Mouse (Mus musculus) myocyte (in vitro differentiated cells): Measurements from ENCODE around the gene Bad. TPM values are rescaled to one million over a fixed set of nuclear protein-coding genes. Genes with fewer than 3 reads are reported as not detected.
A peak's percentile ranks its signal among the peaks of the same experiment; 100 is the strongest.

Experiments
- H3K27me3 ChIP-seq: one replicate; pipeline ENCODE4 v1.6.1; 2011; ENCODE audit not compliant: control insufficient read depth, insufficient read depth, insufficient read length
- H3K36me3 ChIP-seq: one replicate; pipeline ENCODE4 v1.6.1; 2011; ENCODE audit not compliant: control insufficient read depth, insufficient read depth
- H3K4me2 ChIP-seq: one replicate; pipeline ENCODE4 v1.6.1; 2011; ENCODE audit warnings: low read depth, control low read depth
- H3K4me3 ChIP-seq: one replicate; pipeline ENCODE4 v1.5.1; 2011; ENCODE audit warnings: mild to moderate bottlenecking, control low read depth, moderate library complexity
- H3K79me2 ChIP-seq: one replicate; pipeline ENCODE4 v1.6.1; 2011; ENCODE audit not compliant: control insufficient read depth, insufficient read depth
- H3ac ChIP-seq: one replicate; pipeline ENCODE4 v1.6.1; 2011; ENCODE audit not compliant: control insufficient read depth, insufficient read length
- CEBPB ChIP-seq: IDR thresholded peaks from 2 replicates; pipeline ENCODE4 v1.6.1; 2011; ENCODE audit warnings: mild to moderate bottlenecking, moderate library complexity; ENCODE audit not compliant: poor library complexity, insufficient read depth, severe bottlenecking
- E2F4 ChIP-seq: IDR thresholded peaks from one replicate; pipeline ENCODE4 v1.6.1; 2011; ENCODE audit warnings: mild to moderate bottlenecking, control low read depth, moderate library complexity; ENCODE audit not compliant: insufficient read depth
- MAX ChIP-seq: IDR thresholded peaks from one replicate; pipeline ENCODE4 v1.6.1; 2011; ENCODE audit warnings: low read depth, mild to moderate bottlenecking, control low read depth
- MYOD1 ChIP-seq, 3 experiments: IDR thresholded peaks; one replicate each; pipeline ENCODE4 v1.6.1; 2011; ENCODE audit warnings: control low read depth in 2 of 3, low read depth in 2 of 3, mild to moderate bottlenecking in 2 of 3, moderate library complexity in 1 of 3; ENCODE audit not compliant: insufficient read length in 2 of 3, control insufficient read depth in 1 of 3
- MYOG ChIP-seq, 3 experiments: IDR thresholded peaks; one replicate each; pipeline ENCODE4 v1.6.1; 2011; ENCODE audit warnings: control low read depth in 2 of 3, low read depth in 2 of 3, mild to moderate bottlenecking in 2 of 3; ENCODE audit not compliant: insufficient read length in 2 of 3, control insufficient read depth in 1 of 3, insufficient read depth in 1 of 3
- POLR2A ChIP-seq: IDR thresholded peaks from one replicate; pipeline ENCODE4 v1.6.1; 2011; ENCODE audit warnings: low read depth, mild to moderate bottlenecking, control low read depth, moderate library complexity; ENCODE audit not compliant: insufficient read length
- POLR2AphosphoS2 ChIP-seq: IDR thresholded peaks from one replicate; pipeline ENCODE4 v1.6.1; 2011; ENCODE audit warnings: low read depth, control low read depth; ENCODE audit not compliant: insufficient read length
- REST ChIP-seq: IDR thresholded peaks from one replicate; pipeline ENCODE4 v1.6.1; 2011; ENCODE audit warnings: mild to moderate bottlenecking, control low read depth, moderate library complexity; ENCODE audit not compliant: insufficient read depth, insufficient read length
- SRF ChIP-seq: IDR thresholded peaks from one replicate; pipeline ENCODE4 v1.6.1; 2011; ENCODE audit warnings: low read depth; ENCODE audit not compliant: control insufficient read depth, insufficient read length
- TCF12 ChIP-seq: IDR thresholded peaks from one replicate; pipeline ENCODE4 v1.6.1; 2011; ENCODE audit warnings: mild to moderate bottlenecking, control low read depth; ENCODE audit not compliant: poor library complexity, insufficient read depth, severe bottlenecking
- TCF3 ChIP-seq: IDR thresholded peaks from one replicate; pipeline ENCODE4 v1.6.1; 2011; ENCODE audit warnings: low read depth, control low read depth; ENCODE audit not compliant: insufficient read length
- USF1 ChIP-seq: IDR thresholded peaks from one replicate; pipeline ENCODE4 v1.6.1; 2011; ENCODE audit warnings: low read depth, mild to moderate bottlenecking, control low read depth, moderate library complexity
- polyA plus RNA-seq: library from polyadenylated mRNA; unstranded; fragments of >200 nt; fragmentation: generic; extraction: Trizol; gene quantifications from one replicate; pipeline ENCODE4 v1.2.1, GENCODE M21; 2012; ENCODE audit warnings: missing spikeins

Bad gene
- polyA plus RNA-seq, 1 experiment: 76.1 TPM

- H3K79me2 ChIP-seq: peaks cover 10% of the 10 kb centered on the region
- no peak overlapping the region for H3ac ChIP-seq
- no peak overlapping the region for H3K4me2 ChIP-seq
- no peaks in the 10 kb centered on the region for H3K36me3 ChIP-seq
- H3K27me3 ChIP-seq: no peaks in the 10 kb centered on the region
- TF ChIP-seq MYOD1 (IDR thresholded peaks at IDR 0.05; ENCODE audit: control insufficient read depth in 1 of 3, insufficient read length in 2 of 3, low read depth in 2 of 3) (no peak), POLR2AphosphoS2 (no peak)
- H3K4me3 ChIP-seq: no peak overlapping the region
Measured at GRCm38 (mm10) chr19:6903031-6903430, 38.6 kb upstream of the Bad start.

GRCm38 (mm10) chr19:6904846-6905245, 36.8 kb upstream of the Bad start:
- Histone ChIP-seq H3K4me3 (no peak overlapping the region), H3K36me3 (no peaks in the 10 kb centered on the region), H3K79me2 (peaks cover 22% of the 10 kb centered on the region), H3K4me2 (no peak overlapping the region), H3K27me3 (no peaks in the 10 kb centered on the region), H3ac (no peak overlapping the region)
- TF ChIP-seq CEBPB: no peak
- TF ChIP-seq SRF: no peak
- TF ChIP-seq MYOD1 (IDR thresholded peaks at IDR 0.05; ENCODE audit: control insufficient read depth in 1 of 3, insufficient read length in 2 of 3, low read depth in 2 of 3): no peak
- no peak for TF ChIP-seq USF1
- no peak for TF ChIP-seq E2F4
- TF ChIP-seq MYOG (IDR thresholded peaks at IDR 0.05; ENCODE audit: control insufficient read depth in 1 of 3, insufficient read depth in 1 of 3, insufficient read length in 2 of 3, low read depth in 2 of 3): no peak
- no peak for TF ChIP-seq REST
- no peak for TF ChIP-seq TCF3
- no peak for TF ChIP-seq POLR2AphosphoS2
- no peak for TF ChIP-seq POLR2A
- no peak for TF ChIP-seq TCF12
- TF ChIP-seq MAX: no peak

- no peak overlapping the region for H3ac ChIP-seq
- H3K4me2 ChIP-seq: no peak overlapping the region
- no peaks in the 10 kb centered on the region for H3K36me3 ChIP-seq
- H3K79me2 ChIP-seq: peaks cover 22% of the 10 kb centered on the region
- H3K4me3 ChIP-seq: no peak overlapping the region
- TF ChIP-seq POLR2AphosphoS2 (no peak), MAX (no peak), SRF (no peak), TCF3 (no peak), TCF12 (no peak), POLR2A (no peak), MYOD1 (IDR thresholded peaks at IDR 0.05; ENCODE audit: control insufficient read depth in 1 of 3, insufficient read length in 2 of 3, low read depth in 2 of 3) (no peak)
- H3K27me3 ChIP-seq: no peaks in the 10 kb centered on the region
Measured at GRCm38 (mm10) chr19:6905498-6906159, 36.0 kb upstream of the Bad start.

- H3ac ChIP-seq: no peak overlapping the region
- no peak overlapping the region for H3K4me3 ChIP-seq
- no peak for TF ChIP-seq POLR2A
- TF ChIP-seq MYOD1 (IDR thresholded peaks at IDR 0.05; ENCODE audit: control insufficient read depth in 1 of 3, insufficient read length in 2 of 3, low read depth in 2 of 3): no peak
- TF ChIP-seq MAX: no peak
- no peak for TF ChIP-seq E2F4
- no peak for TF ChIP-seq POLR2AphosphoS2
- TF ChIP-seq TCF12: no peak
- no peak for TF ChIP-seq TCF3
- TF ChIP-seq SRF: no peak
- no peak for TF ChIP-seq CEBPB
- TF ChIP-seq REST: no peak
- TF ChIP-seq MYOG (IDR thresholded peaks at IDR 0.05; ENCODE audit: control insufficient read depth in 1 of 3, insufficient read depth in 1 of 3, insufficient read length in 2 of 3, low read depth in 2 of 3): no peak
- no peak for TF ChIP-seq USF1
- no peaks in the 10 kb centered on the region for H3K27me3 ChIP-seq
- H3K4me2 ChIP-seq: no peak overlapping the region
- no peaks in the 10 kb centered on the region for H3K36me3 ChIP-seq
- H3K79me2 ChIP-seq: peaks cover 25% of the 10 kb centered on the region
Measured at GRCm38 (mm10) chr19:6906199-6906598, 35.5 kb upstream of the Bad start.

GRCm38 (mm10) chr19:6907094-6907493, 34.6 kb upstream of the Bad start:
- H3K79me2 ChIP-seq: peaks cover 25% of the 10 kb centered on the region
- H3K27me3 ChIP-seq: no peaks in the 10 kb centered on the region
- no peak for TF ChIP-seq MYOG (IDR thresholded peaks at IDR 0.05; ENCODE audit: control insufficient read depth in 1 of 3, insufficient read depth in 1 of 3, insufficient read length in 2 of 3, low read depth in 2 of 3)
- no peak for TF ChIP-seq SRF
- no peak for TF ChIP-seq TCF3
- TF ChIP-seq POLR2AphosphoS2: no peak
- TF ChIP-seq POLR2A: no peak
- H3K4me2 ChIP-seq: peak overlapping the region; percentile 81
- peak overlapping the region; percentile 85 for H3K4me3 ChIP-seq
- peaks cover 3% of the 10 kb centered on the region for H3K36me3 ChIP-seq
- H3ac ChIP-seq: no peak overlapping the region
